Mouse (Mus musculus) C2C12 (cell line): ENCODE data around the gene Pou3f3.

ENCODE experiments used
- CTCF ChIP-seq: IDR thresholded peaks from one replicate; pipeline ENCODE4 v1.5.1; 2011; ENCODE audit not compliant: control insufficient read depth, insufficient read depth, insufficient read length
- MYOD1 ChIP-seq: IDR thresholded peaks from one replicate; pipeline ENCODE4 v1.6.1; 2011; ENCODE audit warnings: low read depth; ENCODE audit not compliant: control insufficient read depth, insufficient read length

DNA sequence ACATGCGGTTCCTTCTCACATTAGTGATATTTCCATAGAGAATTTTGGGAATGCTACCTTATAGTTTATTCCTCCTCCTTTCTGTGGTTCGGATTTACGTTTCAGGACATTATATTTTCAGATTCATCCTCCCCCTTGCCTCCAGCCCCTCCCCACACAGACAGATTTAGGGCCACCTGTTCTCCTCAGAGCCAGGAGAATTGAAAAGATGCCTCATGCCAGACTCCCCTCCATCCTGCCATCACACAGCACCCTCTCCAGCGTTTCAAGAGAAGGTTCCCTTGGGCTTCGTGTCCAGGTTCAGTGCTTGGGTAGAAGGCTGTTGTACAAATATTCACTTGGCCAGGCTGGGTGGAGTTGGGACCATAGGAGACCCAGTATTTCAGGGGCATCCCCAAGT is 25.8 kb downstream of the Pou3f3 start:
- no peak for TF ChIP-seq CTCF
- no peak for TF ChIP-seq MYOD1
